Mouse (Mus musculus) heart, embryonic 16.5 days (tissue): ENCODE results near the gene Abcf2. TPM values are rescaled to one million over a fixed set of nuclear protein-coding genes. Genes with fewer than 3 reads are reported as not detected.

Experiments used
- ATAC-seq: fragments of 200-750 bp; cut with Nextera tagmentation; replicated peaks from 2 replicates; pipeline ENCODE4 v1.8.0; 2017; ENCODE audit warnings: moderate number of reproducible peaks; ENCODE audit not compliant: insufficient read depth, low FRiP score; ENCODE audit errors: extremely low read depth
- H3K27ac ChIP-seq: fragments of 300-500 bp; sonication (generic); 2 replicates; pipeline ENCODE4 v1.5.1; 2014; ENCODE audit warnings: mild to moderate bottlenecking, low read length, control low read depth, moderate library complexity
- H3K27me3 ChIP-seq: fragments of 300-500 bp; sonication (generic); 2 replicates; pipeline ENCODE4 v1.6.1; 2014; ENCODE audit warnings: low read length, mixed read lengths; ENCODE audit not compliant: control insufficient read depth, insufficient read depth
- H3K36me3 ChIP-seq: fragments of 300-500 bp; sonication (generic); 2 replicates; pipeline ENCODE4 v1.6.1; 2014; ENCODE audit not compliant: control insufficient read depth, insufficient read depth
- H3K4me1 ChIP-seq: fragments of 300-500 bp; sonication (generic); 2 replicates; pipeline ENCODE4 v1.6.1; 2014; ENCODE audit warnings: low read length, mixed read lengths; ENCODE audit not compliant: control insufficient read depth, insufficient read depth
- H3K4me2 ChIP-seq: fragments of 300-500 bp; sonication (generic); 2 replicates; pipeline ENCODE4 v1.6.1; 2014; ENCODE audit warnings: low read depth, mild to moderate bottlenecking, control low read depth, low read length
- H3K4me3 ChIP-seq: fragments of 300-500 bp; sonication (generic); 2 replicates; pipeline ENCODE4 v1.5.1; 2014; ENCODE audit warnings: mild to moderate bottlenecking, control low read depth, low read length
- H3K9ac ChIP-seq: fragments of 300-500 bp; sonication (generic); 2 replicates; pipeline ENCODE4 v1.6.1; 2014; ENCODE audit warnings: low read length, control low read depth
- H3K9me3 ChIP-seq: fragments of 300-500 bp; sonication (generic); replicated peaks from 2 replicates; pipeline ENCODE4 v1.6.1; 2016; ENCODE audit warnings: low read length; ENCODE audit not compliant: control insufficient read depth
- WGBS: fragments of 180-500 bp; shearing (Covaris S2); extraction: QIAGEN DNeasy Blood & Tissue Kit; methylation state at CpG from one replicate; pipeline ENCODE4 v1.1.7; 2014; 5-methylcytosine and 5-hydroxymethylcytosine counted together
- polyA plus RNA-seq: library from polyadenylated mRNA; unstranded; fragments of >200 nt; fragmentation: Nextera tagmentation; extraction: Ambion mirVana; gene quantifications from 2 replicates; pipeline ENCODE4 v1.2.1, GENCODE M21; 2015

The Abcf2 gene
- polyA plus RNA-seq, 1 experiment from 2014 or later, result 72.6 TPM

GRCm38 (mm10) chr5:24591796-24592470, 14.7 kb upstream of the Abcf2 start:
- no peak overlapping the region for H3K9ac ChIP-seq
- H3K27ac ChIP-seq, result no peak overlapping the region
- no peaks in the 10 kb centered on the region for H3K9me3 ChIP-seq
- no peak for ATAC-seq
- no peak overlapping the region for H3K4me3 ChIP-seq
- H3K27me3 ChIP-seq, result no peaks in the 10 kb centered on the region
- peaks cover 21% of the 10 kb centered on the region for H3K4me1 ChIP-seq
- H3K36me3 ChIP-seq, result peaks cover 58% of the 10 kb centered on the region
- H3K4me2 ChIP-seq, result 0 out of 2 replicates have a peak overlapping the region, but pooled peaks have one; percentile 11
- 59% methylated on average over 24 of the region's 24 CpGs for WGBS

- Histone ChIP-seq H3K27me3 (no peaks in the 10 kb centered on the region), H3K9me3 (no peaks in the 10 kb centered on the region), H3K27ac (no peak overlapping the region), H3K9ac (no peak overlapping the region), H3K4me3 (no peak overlapping the region), H3K4me1 (peaks cover 19% of the 10 kb centered on the region), H3K4me2 (peak overlapping the region; percentile 42), H3K36me3 (peaks cover 58% of the 10 kb centered on the region)
- 34% methylated on average over 23 of the region's 23 CpGs for WGBS
- no peak for ATAC-seq
Measured at GRCm38 (mm10) chr5:24591268-24591721, 14.0 kb upstream of the Abcf2 start.

GRCm38 (mm10) chr5:24589511-24590500, 12.5 kb upstream of the Abcf2 start:
- Histone ChIP-seq H3K4me1 (peaks cover 23% of the 10 kb centered on the region), H3K27ac (no peak overlapping the region), H3K9ac (no peak overlapping the region), H3K27me3 (no peaks in the 10 kb centered on the region), H3K4me2 (no peak overlapping the region), H3K9me3 (no peaks in the 10 kb centered on the region), H3K4me3 (no peak overlapping the region), H3K36me3 (peaks cover 46% of the 10 kb centered on the region)
- no peak for ATAC-seq
- 86% methylated on average over 20 of the region's 20 CpGs for WGBS

- ATAC-seq, result no peak
- Histone ChIP-seq H3K9me3 (no peaks in the 10 kb centered on the region), H3K27me3 (no peaks in the 10 kb centered on the region), H3K4me3 (peak overlapping the region; percentile 78), H3K27ac (peak overlapping the region; percentile 31), H3K9ac (peak overlapping the region; percentile 82), H3K36me3 (peaks cover 22% of the 10 kb centered on the region), H3K4me2 (peak overlapping the region; percentile 91), H3K4me1 (peaks cover 23% of the 10 kb centered on the region)
- WGBS, result 11% methylated on average over 4 of the region's 4 CpGs
Measured at GRCm38 (mm10) chr5:24587200-24587577, 9.9 kb upstream of the Abcf2 start.

GRCm38 (mm10) chr5:24586547-24587199, 9.4 kb upstream of the Abcf2 start, which contains the start of gene Chpf2:
Gene Chpf2 (plus strand): TSS chr5:24586741.
- H3K9me3 ChIP-seq, result no peaks in the 10 kb centered on the region
- H3K4me1 ChIP-seq, result peaks cover 23% of the 10 kb centered on the region
- ATAC-seq, result peak; percentile 85
- peaks cover 19% of the 10 kb centered on the region for H3K36me3 ChIP-seq
- under 1% methylated on average over 43 of the region's 43 CpGs for WGBS
- no peaks in the 10 kb centered on the region for H3K27me3 ChIP-seq
- H3K27ac ChIP-seq, result peak within 1 kb of the TSS; percentile 61
- H3K4me3 ChIP-seq, result peak within 1 kb of the TSS; percentile 78
- H3K4me2 ChIP-seq, result peak within 1 kb of the TSS; percentile 91
- peak within 1 kb of the TSS; percentile 82 for H3K9ac ChIP-seq

- Histone ChIP-seq H3K4me3 (peak overlapping the region; percentile 78), H3K4me1 (peaks cover 18% of the 10 kb centered on the region), H3K27me3 (no peaks in the 10 kb centered on the region), H3K4me2 (peak overlapping the region; percentile 91), H3K36me3 (peaks cover 14% of the 10 kb centered on the region; the same call in 1 of the 2 replicates), H3K9me3 (no peaks in the 10 kb centered on the region), H3K9ac (peak overlapping the region; percentile 82), H3K27ac (no peak overlapping the region)
- WGBS, result 7% methylated on average over 8 of the region's 8 CpGs
- no peak for ATAC-seq
Measured at GRCm38 (mm10) chr5:24586106-24586505, 8.8 kb upstream of the Abcf2 start.

- peaks cover 15% of the 10 kb centered on the region for H3K4me1 ChIP-seq
- no peaks in the 10 kb centered on the region for H3K9me3 ChIP-seq
- H3K9ac ChIP-seq, result peak overlapping the region; percentile 80
- no peaks in the 10 kb centered on the region for H3K27me3 ChIP-seq
- H3K4me3 ChIP-seq, result peak overlapping the region; percentile 90
- peak overlapping the region; percentile 79 for H3K4me2 ChIP-seq
- 47% methylated on average over 6 of the region's 6 CpGs for WGBS
- H3K36me3 ChIP-seq, result 0 out of 2 replicates have a peak, but pooled peaks cover 8% of the 10 kb centered on the region
- no peak for ATAC-seq
- peak overlapping the region; percentile 87 for H3K27ac ChIP-seq
Measured at GRCm38 (mm10) chr5:24578109-24578963, 1.1 kb upstream of the Abcf2 start.

GRCm38 (mm10) chr5:24576801-24577182, 475 bp downstream of the Abcf2 start:
- H3K9ac ChIP-seq, result peak overlapping the region; percentile 92
- peak; percentile 14 for ATAC-seq
- no peaks in the 10 kb centered on the region for H3K9me3 ChIP-seq
- WGBS, result under 1% methylated on average over 32 of the region's 32 CpGs
- H3K4me1 ChIP-seq, result peaks cover 15% of the 10 kb centered on the region
- peak overlapping the region; percentile 90 for H3K4me3 ChIP-seq
- peak overlapping the region; percentile 80 for H3K27ac ChIP-seq
- peaks cover 21% of the 10 kb centered on the region for H3K36me3 ChIP-seq
- H3K4me2 ChIP-seq, result peak overlapping the region; percentile 96
- H3K27me3 ChIP-seq, result no peaks in the 10 kb centered on the region
